Mouse (Mus musculus) c-Kit-positive CD71-positive TER-119-negative erythroid progenitor cells, embryonic 14.5 days (primary cell): ENCODE results near the gene Gm21981.

Experiments used
- DNase-seq: peaks from one replicate; pipeline ENCODE4 v3.0.0-alpha.2; 2013; ENCODE audit warnings: low read depth

The Gm21981 gene

GRCm38 (mm10) chr17:47702548-47703345 lies 8.5 kb upstream of the Gm21981 start:
- no peak for DNase-seq

GRCm38 (mm10) chr17:47701793-47702192 lies 7.5 kb upstream of the Gm21981 start:
- DNase-seq, result no peak

GRCm38 (mm10) chr17:47699055-47699454 lies 4.8 kb upstream of the Gm21981 start:
- no peak for DNase-seq

- no peak for DNase-seq
Observed at GRCm38 (mm10) chr17:47698156-47698555, 3.9 kb upstream of the Gm21981 start.

GRCm38 (mm10) chr17:47695337-47695710 lies 1.1 kb upstream of the Gm21981 start:
- no peak for DNase-seq

- DNase-seq, result peak; percentile 85
Observed at GRCm38 (mm10) chr17:47694503-47695336, 465 bp upstream of the Gm21981 start, which contains the start of gene Prickle4. Prickle4 (minus strand) TSS chr17:47694736.

- no peak for DNase-seq
Observed at GRCm38 (mm10) chr17:47693671-47694441, 399 bp downstream of the Gm21981 start.

GRCm38 (mm10) chr17:47691650-47692049 lies 2.6 kb downstream of the Gm21981 start:
- DNase-seq, result no peak

- no peak for DNase-seq
Observed at GRCm38 (mm10) chr17:47689894-47690293, 4.4 kb downstream of the Gm21981 start.

GRCm38 (mm10) chr17:47688608-47689575 lies 5.4 kb downstream of the Gm21981 start, which contains the start of gene Frs3:
Frs3 (plus strand) TSS chr17:47689030.
- no peak for DNase-seq

GRCm38 (mm10) chr17:47688344-47688607 lies 6.0 kb downstream of the Gm21981 start, which contains the start of gene Tomm6:
Tomm6 (minus strand) TSS chr17:47688386.
- DNase-seq, result no peak

GRCm38 (mm10) chr17:47687409-47688343 lies 6.6 kb downstream of the Gm21981 start:
- peak; percentile 95 for DNase-seq

GRCm38 (mm10) chr17:47682836-47683235 lies 11.4 kb downstream of the Gm21981 start:
- no peak for DNase-seq

GRCm38 (mm10) chr17:47678702-47679101 lies 15.6 kb downstream of the Gm21981 start:
- no peak for DNase-seq

GRCm38 (mm10) chr17:47678238-47678637 lies 16.0 kb downstream of the Gm21981 start:
- DNase-seq, result no peak

- peak; percentile 55 for DNase-seq
Observed at GRCm38 (mm10) chr17:47676581-47676980, 17.7 kb downstream of the Gm21981 start.

GRCm38 (mm10) chr17:47672311-47673111 lies 21.7 kb downstream of the Gm21981 start:
- no peak for DNase-seq

- DNase-seq, result no peak
Observed at GRCm38 (mm10) chr17:47671988-47672310, 22.3 kb downstream of the Gm21981 start.

- DNase-seq, result no peak
Observed at GRCm38 (mm10) chr17:47669166-47669565, 25.1 kb downstream of the Gm21981 start.
